Mouse (Mus musculus): ENCODE measurements around the gene Scaper. TPM values are rescaled to one million over a fixed set of nuclear protein-coding genes. Genes with fewer than 3 reads are reported as not detected.

The Scaper gene
- polyA plus RNA-seq (2015; fragmentation: Nextera tagmentation; extraction: Ambion mirVana): 33.5 and 34.0 TPM in 2 replicates

GRCm38 (mm10) chr9:55937664-55938617, at the start of gene Scaper:
Scaper (minus strand) TSS chr9:55938119.
- H3K4me1 ChIP-seq (ENCODE audit: control insufficient read depth, insufficient read depth, low read depth, low read length): peaks cover 6% of the 10 kb centered on the region
- no peaks in the 10 kb centered on the region for H3K9me3 ChIP-seq (ENCODE audit: control insufficient read depth, low read length)
- peak within 1 kb of the TSS; percentile 92 for H3K27ac ChIP-seq (ENCODE audit: low read depth, low read length)
- peak within 1 kb of the TSS; percentile 87 for H3K9ac ChIP-seq (ENCODE audit: low read depth, low read length)
- no peaks in the 10 kb centered on the region for H3K36me3 ChIP-seq (ENCODE audit: control insufficient read depth, insufficient read depth, low read length)
- ATAC-seq: peak; percentile 97
- H3K27me3 ChIP-seq (replicated peaks; ENCODE audit: control insufficient read depth, insufficient read depth, low read length): no peaks in the 10 kb centered on the region
- under 1% methylated on average over 60 of the region's 60 CpGs for WGBS
- peak within 1 kb of the TSS; percentile 82 for H3K4me2 ChIP-seq (ENCODE audit: low read length)
- peak within 1 kb of the TSS; percentile 77 for H3K4me3 ChIP-seq (ENCODE audit: low read length)

- Histone ChIP-seq H3K27ac (ENCODE audit: low read depth, low read length) (no peak overlapping the region), H3K9ac (ENCODE audit: low read depth, low read length) (no peak overlapping the region), H3K9me3 (ENCODE audit: control insufficient read depth, low read length) (no peaks in the 10 kb centered on the region), H3K4me1 (ENCODE audit: control insufficient read depth, insufficient read depth, low read depth, low read length) (no peaks in the 10 kb centered on the region), H3K27me3 (replicated peaks; ENCODE audit: control insufficient read depth, insufficient read depth, low read length) (no peaks in the 10 kb centered on the region), H3K4me3 (ENCODE audit: low read length) (no peak overlapping the region), H3K36me3 (ENCODE audit: control insufficient read depth, insufficient read depth, low read length) (no peaks in the 10 kb centered on the region), H3K4me2 (ENCODE audit: low read length) (no peak overlapping the region)
- WGBS: 27% methylated on average over 1 of the region's 1 CpGs
- no peak for ATAC-seq
Measured at GRCm38 (mm10) chr9:55946819-55947218, 8.9 kb upstream of the Scaper start.

GRCm38 (mm10) chr9:55941356-55941755, 3.4 kb upstream of the Scaper start:
- ATAC-seq: no peak
- H3K9ac ChIP-seq (ENCODE audit: low read depth, low read length): no peak overlapping the region
- H3K4me2 ChIP-seq (ENCODE audit: low read length): no peak overlapping the region
- no peaks in the 10 kb centered on the region for H3K36me3 ChIP-seq (ENCODE audit: control insufficient read depth, insufficient read depth, low read length)
- no peak overlapping the region for H3K27ac ChIP-seq (ENCODE audit: low read depth, low read length)
- peaks cover 6% of the 10 kb centered on the region for H3K4me1 ChIP-seq (ENCODE audit: control insufficient read depth, insufficient read depth, low read depth, low read length)
- H3K4me3 ChIP-seq (ENCODE audit: low read length): no peak overlapping the region
- H3K27me3 ChIP-seq (replicated peaks; ENCODE audit: control insufficient read depth, insufficient read depth, low read length): no peaks in the 10 kb centered on the region
- no peaks in the 10 kb centered on the region for H3K9me3 ChIP-seq (ENCODE audit: control insufficient read depth, low read length)

GRCm38 (mm10) chr9:55938618-55938985, 683 bp upstream of the Scaper start:
- no peak for ATAC-seq
- no peaks in the 10 kb centered on the region for H3K27me3 ChIP-seq (replicated peaks; ENCODE audit: control insufficient read depth, insufficient read depth, low read length)

GRCm38 (mm10) chr9:55937224-55937663, 675 bp downstream of the Scaper start:
- peak; percentile 15; the same call in 1 of the 2 replicates for ATAC-seq
- Histone ChIP-seq H3K4me2 (ENCODE audit: low read length) (peak overlapping the region; percentile 82), H3K27me3 (replicated peaks; ENCODE audit: control insufficient read depth, insufficient read depth, low read length) (no peaks in the 10 kb centered on the region), H3K9ac (ENCODE audit: low read depth, low read length) (peak overlapping the region; percentile 87), H3K27ac (ENCODE audit: low read depth, low read length) (peak overlapping the region; percentile 92), H3K36me3 (ENCODE audit: control insufficient read depth, insufficient read depth, low read length) (no peaks in the 10 kb centered on the region), H3K4me1 (ENCODE audit: control insufficient read depth, insufficient read depth, low read depth, low read length) (peaks cover 6% of the 10 kb centered on the region), H3K9me3 (ENCODE audit: control insufficient read depth, low read length) (no peaks in the 10 kb centered on the region), H3K4me3 (ENCODE audit: low read length) (peak overlapping the region; percentile 77)
- 28% methylated on average over 5 of the region's 5 CpGs for WGBS

More at GRCm38 (mm10) chr9:55938618-55938985, 683 bp upstream of the Scaper start:
- Histone ChIP-seq H3K4me3 (ENCODE audit: low read length) (peak overlapping the region; percentile 77), H3K9me3 (ENCODE audit: control insufficient read depth, low read length) (no peaks in the 10 kb centered on the region), H3K9ac (ENCODE audit: low read depth, low read length) (peak overlapping the region; percentile 87), H3K4me2 (ENCODE audit: low read length) (peak overlapping the region; percentile 82), H3K4me1 (ENCODE audit: control insufficient read depth, insufficient read depth, low read depth, low read length) (peaks cover 6% of the 10 kb centered on the region), H3K27ac (ENCODE audit: low read depth, low read length) (no peak overlapping the region), H3K36me3 (ENCODE audit: control insufficient read depth, insufficient read depth, low read length) (no peaks in the 10 kb centered on the region)
- WGBS: 64% methylated on average over 6 of the region's 6 CpGs

GRCm38 (mm10) chr9:55932482-55932881, 5.4 kb downstream of the Scaper start:
- Histone ChIP-seq H3K4me2 (ENCODE audit: low read length) (no peak overlapping the region), H3K9me3 (ENCODE audit: control insufficient read depth, low read length) (no peaks in the 10 kb centered on the region), H3K9ac (ENCODE audit: low read depth, low read length) (no peak overlapping the region), H3K36me3 (ENCODE audit: control insufficient read depth, insufficient read depth, low read length) (no peaks in the 10 kb centered on the region), H3K27ac (ENCODE audit: low read depth, low read length) (no peak overlapping the region), H3K27me3 (replicated peaks; ENCODE audit: control insufficient read depth, insufficient read depth, low read length) (no peaks in the 10 kb centered on the region), H3K4me1 (ENCODE audit: control insufficient read depth, insufficient read depth, low read depth, low read length) (peaks cover 2% of the 10 kb centered on the region; the same call in 1 of the 2 replicates), H3K4me3 (ENCODE audit: low read length) (no peak overlapping the region)
- no peak for ATAC-seq
- 83% methylated on average over 1 of the region's 1 CpGs for WGBS

- H3K36me3 ChIP-seq (ENCODE audit: control insufficient read depth, insufficient read depth, low read length): no peaks in the 10 kb centered on the region
- no peak overlapping the region for H3K4me2 ChIP-seq (ENCODE audit: low read length)
- H3K9me3 ChIP-seq (ENCODE audit: control insufficient read depth, low read length): no peaks in the 10 kb centered on the region
- H3K27ac ChIP-seq (ENCODE audit: low read depth, low read length): no peak overlapping the region
- no peak overlapping the region for H3K9ac ChIP-seq (ENCODE audit: low read depth, low read length)
- 0 out of 2 replicates have a peak, but pooled peaks have one; percentile 27 for ATAC-seq
- H3K27me3 ChIP-seq (replicated peaks; ENCODE audit: control insufficient read depth, insufficient read depth, low read length): no peaks in the 10 kb centered on the region
- H3K4me1 ChIP-seq (ENCODE audit: control insufficient read depth, insufficient read depth, low read depth, low read length): no peaks in the 10 kb centered on the region
- 66% methylated on average over 3 of the region's 3 CpGs for WGBS
- H3K4me3 ChIP-seq (ENCODE audit: low read length): no peak overlapping the region
Measured at GRCm38 (mm10) chr9:55918579-55918978, 19.3 kb downstream of the Scaper start.

GRCm38 (mm10) chr9:55916751-55917150, 21.2 kb downstream of the Scaper start:
- no peak overlapping the region for H3K9ac ChIP-seq (ENCODE audit: low read depth, low read length)
- no peak overlapping the region for H3K4me3 ChIP-seq (ENCODE audit: low read length)
- H3K36me3 ChIP-seq (ENCODE audit: control insufficient read depth, insufficient read depth, low read length): no peaks in the 10 kb centered on the region
- ATAC-seq: no peak
- no peak overlapping the region for H3K4me2 ChIP-seq (ENCODE audit: low read length)
- H3K9me3 ChIP-seq (ENCODE audit: control insufficient read depth, low read length): no peaks in the 10 kb centered on the region
- no peak overlapping the region for H3K27ac ChIP-seq (ENCODE audit: low read depth, low read length)
- no peaks in the 10 kb centered on the region for H3K4me1 ChIP-seq (ENCODE audit: control insufficient read depth, insufficient read depth, low read depth, low read length)
- no peaks in the 10 kb centered on the region for H3K27me3 ChIP-seq (replicated peaks; ENCODE audit: control insufficient read depth, insufficient read depth, low read length)

GRCm38 (mm10) chr9:55911481-55911880, 26.4 kb downstream of the Scaper start:
- no peak overlapping the region for H3K27ac ChIP-seq (ENCODE audit: low read depth, low read length)
- 79% methylated on average over 2 of the region's 2 CpGs for WGBS

More at GRCm38 (mm10) chr9:55911481-55911880, 26.4 kb downstream of the Scaper start:
- Histone ChIP-seq H3K4me1 (ENCODE audit: control insufficient read depth, insufficient read depth, low read depth, low read length) (no peaks in the 10 kb centered on the region), H3K27me3 (replicated peaks; ENCODE audit: control insufficient read depth, insufficient read depth, low read length) (no peaks in the 10 kb centered on the region), H3K9me3 (ENCODE audit: control insufficient read depth, low read length) (no peaks in the 10 kb centered on the region), H3K4me2 (ENCODE audit: low read length) (no peak overlapping the region), H3K4me3 (ENCODE audit: low read length) (no peak overlapping the region), H3K36me3 (ENCODE audit: control insufficient read depth, insufficient read depth, low read length) (peaks cover 8% of the 10 kb centered on the region; the same call in 1 of the 2 replicates), H3K9ac (ENCODE audit: low read depth, low read length) (no peak overlapping the region)
- ATAC-seq: no peak
